Mouse (Mus musculus) thymus, adult 2 months (tissue): ENCODE data around the gene Tescl.

Experiments
- CTCF ChIP-seq: fragments of 200-500 bp; IDR thresholded peaks from 2 replicates; pipeline ENCODE4 v1.5.1; 2012; ENCODE audit warnings: mild to moderate bottlenecking, control low read depth, low read length, moderate library complexity, borderline replicate concordance; ENCODE audit not compliant: control insufficient read depth, poor library complexity, insufficient read depth; ENCODE audit errors: extremely low read depth
- POLR2A ChIP-seq: fragments of 200-500 bp; IDR thresholded peaks from 2 replicates; pipeline ENCODE4 v1.6.1; 2012; ENCODE audit warnings: mild to moderate bottlenecking, low read length, control low read depth, moderate library complexity; ENCODE audit not compliant: control insufficient read depth, poor library complexity, insufficient read depth; ENCODE audit errors: extremely low read depth

- TF ChIP-seq POLR2A (no peak), CTCF (no peak)
These were observed 37.5 kb upstream of the Tescl start for GRCm38 (mm10) chr7:24371012-24371808.
